Mouse (Mus musculus) right cerebral cortex, postnatal 10 days (tissue): ENCODE data around the gene Spock1.
A peak's percentile ranks its signal among the peaks of the same experiment; 100 is the strongest.
"Not testable (repeated sequence)": the region's sequence is repeated elsewhere in the genome, so short reads cannot be mapped to it uniquely, and the experiment has no call there.

Source experiments
- DNase-seq, 2 experiments: peaks; one replicate each; pipeline ENCODE4 v3.0.0; 2021; ENCODE audit warnings: low spot score in 2 of 2

The Spock1 gene

DNA sequence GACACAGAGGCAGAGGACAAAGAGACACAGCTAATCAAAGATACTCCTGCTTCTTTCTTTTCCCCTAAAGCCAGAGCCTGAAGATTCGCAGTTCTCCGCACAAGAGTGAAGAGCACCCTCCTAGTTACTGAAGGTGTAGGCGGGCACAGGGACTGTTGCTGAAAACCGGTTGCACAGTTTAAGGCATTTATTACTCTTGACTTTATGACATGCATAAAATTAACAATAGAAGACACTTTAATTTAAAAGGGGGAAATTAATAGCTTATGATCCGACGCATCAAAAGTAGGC, 312.4 kb downstream of the Spock1 start:
- no peak for DNase-seq

DNA sequence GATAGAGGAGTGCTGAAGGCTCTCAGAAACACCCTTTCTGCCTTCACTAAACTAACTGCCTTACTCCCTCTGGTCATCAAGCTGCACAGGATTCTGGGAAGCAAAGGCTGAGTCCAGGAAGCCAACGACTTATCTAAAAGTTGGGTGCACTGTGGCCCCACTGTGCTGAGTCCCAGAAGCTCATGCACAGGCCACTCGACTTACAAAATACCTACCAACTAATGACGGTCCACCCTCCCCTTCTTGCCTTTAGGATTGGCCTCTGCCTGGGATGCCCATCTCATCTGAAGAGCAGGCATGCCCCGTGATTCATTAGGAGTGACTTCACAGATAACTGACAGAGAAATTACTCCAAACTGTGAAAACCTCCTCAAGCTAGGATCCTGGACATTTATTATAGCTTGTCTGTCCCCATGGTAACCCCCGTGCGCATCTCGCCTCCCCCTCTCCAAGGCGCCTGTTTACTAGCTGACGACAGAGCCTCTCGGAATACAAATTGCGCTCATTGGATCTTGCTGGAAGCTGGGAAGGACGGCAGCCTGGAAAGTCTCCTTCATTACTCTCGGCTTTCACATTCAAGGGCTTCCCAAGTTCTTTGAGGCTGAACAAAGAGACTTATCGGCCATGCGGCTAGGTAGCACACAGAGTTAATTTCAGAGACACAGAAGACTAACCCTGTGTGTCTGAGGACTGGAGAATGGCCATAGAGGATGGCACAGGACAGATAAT, 312.9 kb downstream of the Spock1 start:
- peak; percentile 80 to 90 for DNase-seq

DNA sequence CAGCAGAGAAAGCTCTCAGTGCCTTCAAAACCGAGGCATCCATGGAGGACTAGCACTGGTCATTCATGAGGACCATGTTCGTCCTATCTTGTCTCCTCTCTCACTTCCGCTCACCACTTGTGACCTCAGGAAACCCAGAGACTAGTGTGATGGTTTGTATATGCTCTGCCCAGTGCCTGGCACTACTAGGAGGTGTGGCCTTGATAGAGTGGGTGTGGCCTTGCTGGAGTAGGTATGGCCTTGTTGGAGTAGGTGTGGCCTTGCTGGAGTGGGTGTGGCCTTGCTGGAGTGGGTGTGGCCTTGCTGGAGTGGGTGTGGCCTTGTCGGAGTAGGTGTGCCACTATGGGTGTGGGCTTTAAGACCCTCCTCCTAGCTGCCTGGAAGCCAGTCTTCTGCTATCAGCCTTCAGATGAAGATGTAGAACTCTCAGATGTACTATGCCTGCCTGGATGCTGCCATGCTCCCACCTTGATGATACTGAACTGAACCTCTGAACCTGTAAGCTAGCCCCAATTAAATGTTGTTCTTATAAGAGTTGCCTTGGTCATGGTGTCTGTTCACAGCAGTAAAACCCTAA, 318.7 kb downstream of the Spock1 start:
- DNase-seq: not testable (repeated sequence)

DNA sequence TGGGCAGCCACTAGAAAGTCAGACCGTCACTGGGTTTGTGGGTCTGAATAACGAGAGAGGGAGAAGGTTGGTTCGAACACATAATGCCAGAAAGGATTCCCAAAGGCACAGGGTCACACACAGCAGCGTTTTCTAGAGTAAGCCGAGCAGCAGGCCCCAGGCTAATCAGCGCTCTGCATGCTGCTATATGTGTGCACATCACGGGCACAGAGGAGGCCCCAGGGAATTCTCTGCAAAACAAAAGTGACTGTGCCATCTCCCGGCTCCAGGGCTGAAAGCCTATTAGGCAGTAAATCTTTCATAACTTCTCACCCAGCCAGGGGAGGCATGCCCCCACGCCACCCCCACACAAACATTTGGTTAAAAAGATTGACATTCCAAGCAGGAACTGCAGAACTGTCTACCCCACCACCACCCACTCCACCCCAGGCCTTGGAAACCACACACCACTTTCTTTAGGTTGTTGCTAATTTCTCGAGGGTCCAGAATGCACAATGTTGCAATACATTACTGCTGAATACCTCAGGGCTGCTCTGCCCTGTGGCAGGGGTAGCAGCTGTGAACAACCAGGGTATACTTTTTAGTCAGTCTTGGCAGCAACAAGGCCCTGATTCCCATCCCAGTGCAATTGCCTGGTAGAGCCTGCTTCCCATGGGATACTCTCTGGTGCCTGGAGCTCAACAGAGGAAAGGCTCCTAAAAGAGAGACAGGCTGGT, 319.4 kb downstream of the Spock1 start:
- no peak for DNase-seq

- DNase-seq: no peak
These were observed 323.0 kb downstream of the Spock1 start for GRCm38 (mm10) chr13:57585131-57585530.

GRCm38 (mm10) chr13:57582314-57582976, 325.7 kb downstream of the Spock1 start:
- no peak for DNase-seq

DNA sequence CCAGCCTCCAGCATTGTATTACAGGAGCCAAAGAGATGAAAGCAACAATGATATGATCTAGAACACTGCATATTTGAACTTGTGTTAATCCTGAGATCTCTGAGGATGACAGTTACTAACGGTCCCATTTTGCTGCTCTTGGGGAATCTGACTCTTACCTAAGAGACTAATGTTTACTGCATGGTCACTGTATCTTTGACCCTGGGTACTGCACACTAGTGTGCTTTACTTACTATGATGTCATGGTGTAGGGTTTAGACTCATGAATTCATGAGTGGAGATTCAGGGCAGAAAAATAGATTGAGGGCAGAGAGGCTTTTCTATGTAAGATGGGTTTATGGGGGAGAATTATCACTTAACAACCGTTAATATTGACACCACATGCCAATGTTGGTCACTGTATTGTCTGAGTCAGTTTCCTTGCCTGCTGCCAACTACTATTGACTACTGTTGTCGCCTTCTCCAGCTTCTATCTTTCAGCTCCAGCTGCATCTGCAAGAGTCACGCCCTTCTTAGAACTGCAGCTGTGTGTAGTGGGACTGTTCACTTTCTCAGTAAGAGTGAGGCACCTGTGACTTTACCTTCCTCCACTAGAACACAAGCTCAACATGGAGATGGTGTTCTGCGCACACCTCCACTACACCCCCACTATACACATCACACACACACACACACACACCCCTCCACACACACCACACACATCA, 330.4 kb downstream of the Spock1 start:
- DNase-seq: no peak

DNA sequence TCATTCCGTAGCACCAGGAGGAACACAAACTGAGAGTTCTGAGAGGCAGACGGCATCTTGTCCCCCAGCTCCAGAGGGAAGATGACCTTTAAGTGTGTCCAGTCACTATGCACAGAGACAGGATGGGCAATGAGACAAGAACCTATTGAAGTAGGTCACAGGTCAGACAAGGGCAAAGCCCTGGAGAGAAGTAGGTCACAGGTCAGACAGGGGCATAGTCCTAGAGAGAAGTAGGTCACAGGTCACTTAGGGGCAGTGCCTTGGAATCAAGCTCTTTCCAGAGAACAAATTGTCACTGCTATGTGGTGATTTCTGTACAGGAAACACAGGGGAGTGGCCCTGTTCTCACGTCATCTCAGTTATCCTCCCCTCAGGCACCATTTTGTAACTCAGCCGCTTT, 334.6 kb downstream of the Spock1 start:
- DNase-seq: no peak

DNA sequence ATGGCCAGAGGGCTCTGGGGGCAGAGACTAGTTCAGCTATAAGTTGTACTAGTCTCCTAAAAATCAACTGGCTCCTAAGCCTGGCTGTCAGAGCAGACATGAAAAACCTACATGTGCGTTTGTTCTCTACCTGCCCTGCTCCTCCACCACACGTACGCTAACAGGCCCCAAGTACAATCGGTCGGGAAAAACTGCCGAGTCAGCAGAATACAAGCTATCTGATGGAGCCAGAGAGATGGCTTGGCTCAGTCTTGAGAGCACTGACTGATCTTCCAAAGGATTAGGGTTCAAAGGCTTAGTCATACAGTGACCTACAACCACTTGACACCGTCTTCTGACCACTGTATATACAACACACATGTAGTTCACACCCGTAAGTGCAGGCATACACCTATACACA, 339.7 kb downstream of the Spock1 start:
- no peak for DNase-seq

- no peak for DNase-seq
These were observed 352.9 kb downstream of the Spock1 start for GRCm38 (mm10) chr13:57555186-57555585.

GRCm38 (mm10) chr13:57549743-57550142, 358.4 kb downstream of the Spock1 start:
- DNase-seq: no peak

DNA sequence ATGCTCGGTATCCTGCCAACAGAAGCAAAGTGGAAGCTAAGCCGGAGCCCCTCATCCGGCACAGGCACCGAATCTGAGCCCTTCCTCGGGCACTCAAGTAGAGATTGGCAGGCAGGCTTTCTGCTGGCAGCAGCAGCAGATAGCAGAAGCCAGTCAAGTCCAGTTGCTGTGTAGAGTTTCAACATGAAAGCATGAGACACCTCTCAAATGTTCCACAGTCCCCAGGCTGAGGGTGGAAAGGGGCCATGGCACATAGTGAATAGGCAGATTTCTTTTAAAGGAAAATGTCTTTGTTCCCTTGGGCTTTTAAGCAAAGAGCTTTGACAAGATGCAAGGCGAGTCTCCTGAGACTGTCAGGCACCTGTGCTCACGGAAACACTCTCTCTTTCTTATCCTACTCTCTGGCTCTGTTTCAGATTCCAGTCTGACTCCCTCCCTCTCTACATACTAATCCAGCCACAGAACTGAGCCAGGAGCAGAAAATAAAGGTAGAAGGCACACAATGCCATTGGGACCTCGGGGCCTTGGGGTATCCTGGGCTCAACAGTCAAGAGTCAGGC, 371.1 kb downstream of the Spock1 start:
- no peak for DNase-seq

GRCm38 (mm10) chr13:57534325-57534724, 373.8 kb downstream of the Spock1 start:
- DNase-seq: no peak

- DNase-seq: no peak
These were observed 382.2 kb downstream of the Spock1 start for GRCm38 (mm10) chr13:57525946-57526345.

DNA sequence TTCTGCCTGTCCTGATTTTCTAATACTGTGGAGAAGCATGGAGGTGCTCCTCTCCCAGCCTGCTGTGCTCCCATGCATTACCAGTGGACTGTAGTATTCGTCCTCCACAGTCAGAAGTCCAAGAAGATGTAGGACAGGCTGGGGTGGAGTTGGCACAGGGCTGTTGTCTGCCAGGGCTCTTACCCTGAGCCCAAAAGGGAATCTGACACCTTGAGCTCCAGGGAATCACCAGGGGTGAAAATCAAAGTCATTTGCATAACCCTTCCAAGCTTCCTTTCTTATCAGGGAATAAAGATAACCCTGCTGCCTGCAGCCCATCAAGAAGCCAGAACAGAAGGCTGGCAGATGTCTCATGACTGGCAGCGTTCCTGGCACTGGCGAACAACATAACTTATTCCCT, 383.6 kb downstream of the Spock1 start:
- no peak for DNase-seq

DNA sequence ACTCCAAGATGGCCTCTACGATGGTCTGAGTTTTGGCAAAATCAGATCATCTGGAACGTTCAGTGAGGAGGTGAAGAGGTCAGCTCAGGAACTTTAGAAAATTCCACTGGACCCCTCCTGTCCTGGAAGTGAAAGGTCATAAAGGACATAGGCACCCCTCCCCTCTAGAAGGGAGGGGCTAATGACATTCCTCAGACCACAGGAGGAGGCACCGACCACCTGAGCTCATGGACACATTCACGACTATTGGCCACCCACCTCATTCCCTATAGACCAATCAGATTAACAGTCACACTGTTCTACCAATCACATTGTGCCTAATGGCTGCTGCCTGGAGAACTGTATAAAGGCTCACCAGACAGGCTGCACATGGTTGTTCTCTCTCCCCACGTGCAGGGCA, 384.8 kb downstream of the Spock1 start:
- no peak for DNase-seq

DNA sequence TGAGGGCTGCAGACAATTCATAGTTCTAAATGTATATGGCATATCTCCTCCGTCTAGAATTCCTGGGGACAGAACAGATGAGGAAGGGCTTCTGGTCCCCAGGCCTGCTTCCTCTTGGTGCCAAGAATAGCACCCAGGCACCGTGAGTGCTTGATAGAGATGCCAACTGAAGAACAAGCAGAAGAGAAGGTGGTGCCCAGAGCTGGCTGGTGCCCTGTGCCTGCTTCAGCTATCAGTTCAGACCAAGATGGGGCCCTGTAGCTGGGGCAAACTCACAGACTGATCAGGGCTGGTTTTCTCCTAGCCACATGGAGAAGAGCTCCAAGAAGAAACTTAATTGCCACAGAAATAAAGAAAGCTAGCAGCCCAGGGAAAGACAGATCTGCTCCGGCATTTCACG, 385.8 kb downstream of the Spock1 start:
- no peak for DNase-seq

- peak; percentile 56 to 61 for DNase-seq
These were observed 387.0 kb downstream of the Spock1 start for GRCm38 (mm10) chr13:57521152-57521551.

- DNase-seq: no peak
These were observed 388.3 kb downstream of the Spock1 start for GRCm38 (mm10) chr13:57519790-57520189.

DNA sequence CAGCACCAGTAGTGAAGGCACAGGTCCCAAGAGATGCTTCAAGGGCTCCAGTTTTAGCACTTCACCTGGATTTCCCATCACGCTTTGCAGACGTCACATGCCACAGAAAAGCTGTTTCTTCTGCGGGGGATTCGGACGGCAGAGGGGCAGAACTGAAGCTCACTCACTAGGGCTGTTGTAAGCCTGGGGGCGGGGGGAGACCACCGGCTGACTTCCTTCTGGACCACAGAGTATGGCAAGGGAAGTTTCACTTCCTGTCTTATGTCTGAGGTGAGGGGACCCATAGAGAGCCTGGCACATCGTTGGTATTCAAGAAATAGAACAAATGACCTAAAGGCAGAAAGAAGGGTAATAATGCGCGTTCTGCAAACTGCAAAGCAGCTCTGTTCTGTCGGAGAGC, 392.4 kb downstream of the Spock1 start:
- DNase-seq: no peak

- peak; percentile 51 for DNase-seq
These were observed 406.6 kb downstream of the Spock1 start for GRCm38 (mm10) chr13:57501552-57501951.

DNA sequence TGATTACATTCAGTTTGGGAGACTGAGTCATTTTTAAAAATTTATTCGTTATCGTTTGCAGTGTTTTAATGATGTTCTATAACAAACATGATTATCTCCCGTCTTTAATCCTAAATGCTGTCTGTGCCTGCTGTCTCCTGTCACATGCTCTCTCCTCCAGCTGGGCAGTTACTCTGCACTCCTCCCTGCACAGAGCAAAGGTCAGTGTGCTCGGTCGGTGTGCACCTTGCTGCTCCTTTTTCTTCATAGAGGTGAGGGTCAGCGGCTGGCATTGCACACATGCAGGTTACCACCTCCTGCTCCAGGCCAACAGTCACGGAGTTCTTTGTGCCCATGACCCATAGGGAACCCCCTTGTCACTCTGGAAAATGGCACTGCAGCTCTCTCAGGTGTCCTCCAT, 411.4 kb downstream of the Spock1 start:
- DNase-seq: no peak
